ENCODE assay signal across 14 mouse cellular contexts in genomic region chr14:52071599-52072137, GRCm38 (mm10). TPM values are rescaled to one million over a fixed set of nuclear protein-coding genes. Genes with fewer than 3 reads are reported as not detected.
DNase-seq lines count a peak whose midpoint lies in the region; ATAC-seq and TF ChIP-seq lines count a peak whose summit lies in the region.
"Had no signal": no experiment of that assay in that cellular context is flagged by ENCODE, and none has a peak within 500 bp of the region (broad histone marks: within the 10 kb centered on the region; RNA-seq: fewer than 3 reads in every experiment).

No protein-coding gene starts in this region.

- H3K27me3 ChIP-seq in hindbrain, embryonic 12.5 days: no peaks in the 10 kb centered on the region
- no peaks in the 10 kb centered on the region for H3K27me3 ChIP-seq in hindbrain, embryonic 14.5 days (ENCODE audit: control insufficient read depth, insufficient read depth, low read length)
- no peaks in the 10 kb centered on the region for H3K27me3 ChIP-seq in midbrain, embryonic 11.5 days (ENCODE audit: control insufficient read depth, insufficient read depth, low read length)
- H3K27me3 ChIP-seq in midbrain, embryonic 16.5 days (ENCODE audit: control insufficient read depth, insufficient read depth, low read depth, low read length): no peaks in the 10 kb centered on the region
- H3K27me3 ChIP-seq in limb, embryonic 13.5 days: no peaks in the 10 kb centered on the region
- H3K27me3 ChIP-seq in stomach, postnatal 0 days (ENCODE audit: control insufficient read depth, insufficient read depth, low read length): no peaks in the 10 kb centered on the region
- H3K27me3 ChIP-seq: heart, embryonic 13.5 days had no signal

- no peak overlapping the region for H3K27ac ChIP-seq in hindbrain, embryonic 12.5 days
- no peak overlapping the region for H3K27ac ChIP-seq in hindbrain, embryonic 14.5 days
- H3K27ac ChIP-seq in midbrain, embryonic 11.5 days (ENCODE audit: low read depth, low read length): no peak overlapping the region
- H3K27ac ChIP-seq in midbrain, embryonic 16.5 days (ENCODE audit: low read length): no peak overlapping the region
- no peak overlapping the region for H3K27ac ChIP-seq in limb, embryonic 13.5 days
- H3K27ac ChIP-seq in stomach, postnatal 0 days (replicated peaks): no peak overlapping the region
- H3K27ac ChIP-seq: heart, embryonic 13.5 days had no signal

- TF ChIP-seq EP300 in stomach, postnatal 0 days (optimal IDR thresholded peaks at IDR 0.05): no peak

- no peak overlapping the region for H3K4me3 ChIP-seq in hindbrain, embryonic 12.5 days
- H3K4me3 ChIP-seq in hindbrain, embryonic 14.5 days (replicated peaks; ENCODE audit: low read length): no peak overlapping the region
- no peak overlapping the region for H3K4me3 ChIP-seq in midbrain, embryonic 11.5 days (ENCODE audit: low read depth, low read length)
- no peak overlapping the region for H3K4me3 ChIP-seq in midbrain, embryonic 16.5 days (ENCODE audit: low read depth, low read length)
- no peak overlapping the region for H3K4me3 ChIP-seq in limb, embryonic 13.5 days
- no peak overlapping the region for H3K4me3 ChIP-seq in stomach, postnatal 0 days (ENCODE audit: low read depth, low read length)
- H3K4me3 ChIP-seq: heart, embryonic 13.5 days had no signal

- DNase-seq in hindbrain, embryonic 14.5 days (ENCODE audit: low spot score): no peak
- DNase-seq in midbrain, embryonic 11.5 days (ENCODE audit: low spot score, missing footprints): no peak
- DNase-seq in stomach, postnatal 0 days (ENCODE audit: low spot score): no peak
- DNase-seq in MN1 (ENCODE audit: low spot score): no peak
- DNase-seq: adrenal gland, postnatal 25 days; embryo, embryonic 11 days; gastrocnemius, postnatal 14 days; left cerebral cortex, postnatal 4 days; lung, postnatal 4 days had no signal

- no peak for TF ChIP-seq CTCF in stomach, postnatal 0 days (IDR thresholded peaks at IDR 0.05; ENCODE audit: low read depth)

- peaks cover 53% of the 10 kb centered on the region for H3K36me3 ChIP-seq in hindbrain, embryonic 12.5 days
- H3K36me3 ChIP-seq in hindbrain, embryonic 14.5 days (replicated peaks; ENCODE audit: control insufficient read depth, insufficient read depth): peaks cover 64% of the 10 kb centered on the region
- peaks cover 17% of the 10 kb centered on the region for H3K36me3 ChIP-seq in midbrain, embryonic 11.5 days (ENCODE audit: control insufficient read depth, insufficient read depth, low read length)
- peaks cover 23% of the 10 kb centered on the region for H3K36me3 ChIP-seq in midbrain, embryonic 16.5 days (ENCODE audit: control insufficient read depth, insufficient read depth, low read length)
- H3K36me3 ChIP-seq in limb, embryonic 13.5 days: peaks cover 60% of the 10 kb centered on the region
- peaks cover 6% of the 10 kb centered on the region; the same call in 1 of the 2 replicates for H3K36me3 ChIP-seq in stomach, postnatal 0 days (ENCODE audit: control insufficient read depth, insufficient read depth, low read length)

- H3K9ac ChIP-seq in hindbrain, embryonic 12.5 days: no peak overlapping the region
- no peak overlapping the region for H3K9ac ChIP-seq in hindbrain, embryonic 14.5 days
- H3K9ac ChIP-seq in midbrain, embryonic 11.5 days (ENCODE audit: low read length): no peak overlapping the region
- H3K9ac ChIP-seq in midbrain, embryonic 16.5 days (ENCODE audit: low read depth, low read length): no peak overlapping the region
- H3K9ac ChIP-seq in limb, embryonic 13.5 days: no peak overlapping the region
- H3K9ac ChIP-seq in stomach, postnatal 0 days (ENCODE audit: low read length): no peak overlapping the region
- H3K9ac ChIP-seq: heart, embryonic 13.5 days had no signal

- H3K9me3 ChIP-seq in hindbrain, embryonic 12.5 days (replicated peaks): no peaks in the 10 kb centered on the region
- H3K9me3 ChIP-seq in hindbrain, embryonic 14.5 days (ENCODE audit: control insufficient read depth, low read length): no peaks in the 10 kb centered on the region
- no peaks in the 10 kb centered on the region for H3K9me3 ChIP-seq in midbrain, embryonic 11.5 days (ENCODE audit: control insufficient read depth, low read length)
- no peaks in the 10 kb centered on the region for H3K9me3 ChIP-seq in midbrain, embryonic 16.5 days (replicated peaks; ENCODE audit: control insufficient read depth, low read length, poor library complexity, severe bottlenecking)
- no peaks in the 10 kb centered on the region for H3K9me3 ChIP-seq in limb, embryonic 13.5 days
- no peaks in the 10 kb centered on the region for H3K9me3 ChIP-seq in stomach, postnatal 0 days (ENCODE audit: control insufficient read depth, low read length)
- H3K9me3 ChIP-seq: heart, embryonic 13.5 days had no signal

- ATAC-seq in hindbrain, embryonic 12.5 days (ENCODE audit: low FRiP score): 0 out of 2 replicates have a peak, but pooled peaks have one; percentile 23
- ATAC-seq in hindbrain, embryonic 14.5 days (ENCODE audit: low FRiP score): no peak
- peak; percentile 59; the same call in 1 of the 2 replicates for ATAC-seq in midbrain, embryonic 11.5 days (ENCODE audit: low FRiP score)
- no peak for ATAC-seq in midbrain, embryonic 16.5 days
- peak; percentile 35; the same call in 1 of the 2 replicates for ATAC-seq in limb, embryonic 13.5 days (ENCODE audit: low FRiP score, low read depth)
- ATAC-seq in stomach, postnatal 0 days (ENCODE audit: low FRiP score, low TSS enrichment): peak; percentile 45; the same call in 1 of the 2 replicates

- no peak overlapping the region for H3K4me2 ChIP-seq in hindbrain, embryonic 12.5 days (replicated peaks)
- no peak overlapping the region for H3K4me2 ChIP-seq in hindbrain, embryonic 14.5 days (replicated peaks)
- no peak overlapping the region for H3K4me2 ChIP-seq in midbrain, embryonic 11.5 days
- H3K4me2 ChIP-seq in midbrain, embryonic 16.5 days (ENCODE audit: low read length): no peak overlapping the region
- H3K4me2 ChIP-seq in limb, embryonic 13.5 days (replicated peaks): no peak overlapping the region
- no peak overlapping the region for H3K4me2 ChIP-seq in stomach, postnatal 0 days (replicated peaks; ENCODE audit: low read depth)
- H3K4me2 ChIP-seq: heart, embryonic 13.5 days had no signal

- WGBS in hindbrain, embryonic 12.5 days: 93% methylated on average over 15 of the region's 15 CpGs
- WGBS in hindbrain, embryonic 14.5 days: 95% methylated on average over 15 of the region's 15 CpGs
- WGBS in midbrain, embryonic 11.5 days: 95% methylated on average over 15 of the region's 15 CpGs
- 91% methylated on average over 15 of the region's 15 CpGs for WGBS in midbrain, embryonic 16.5 days
- WGBS in limb, embryonic 13.5 days: 95% methylated on average over 15 of the region's 15 CpGs
- WGBS in stomach, postnatal 0 days: 92% methylated on average over 15 of the region's 15 CpGs

- H3K4me1 ChIP-seq in hindbrain, embryonic 12.5 days: no peaks in the 10 kb centered on the region
- no peaks in the 10 kb centered on the region for H3K4me1 ChIP-seq in hindbrain, embryonic 14.5 days (replicated peaks; ENCODE audit: control insufficient read depth, insufficient read depth, low read length)
- no peaks in the 10 kb centered on the region for H3K4me1 ChIP-seq in midbrain, embryonic 11.5 days (ENCODE audit: control insufficient read depth, insufficient read depth, low read length)
- no peaks in the 10 kb centered on the region for H3K4me1 ChIP-seq in midbrain, embryonic 16.5 days (ENCODE audit: control insufficient read depth, insufficient read depth, low read length)
- H3K4me1 ChIP-seq in limb, embryonic 13.5 days: peaks cover 8% of the 10 kb centered on the region; the same call in 1 of the 2 replicates
- H3K4me1 ChIP-seq in stomach, postnatal 0 days (replicated peaks; ENCODE audit: control insufficient read depth, insufficient read depth): no peaks in the 10 kb centered on the region
- H3K4me1 ChIP-seq: heart, embryonic 13.5 days had no signal

RNA-seq across cellular contexts. Expression of gene Olfr221, which starts 29.4 kb away (rescaled TPM):
- not detected in 2 replicates for polyA plus RNA-seq in hindbrain, embryonic 12.5 days (2016; fragmentation: Nextera tagmentation; extraction: Ambion mirVana)
- polyA plus RNA-seq in hindbrain, embryonic 14.5 days (2014; fragmentation: Nextera tagmentation; extraction: Ambion mirVana): not detected in 2 replicates
- not detected in 2 replicates for polyA plus RNA-seq in midbrain, embryonic 11.5 days (2014; fragmentation: Nextera tagmentation; extraction: Ambion mirVana)
- not detected in 2 replicates for polyA plus RNA-seq in midbrain, embryonic 16.5 days (2015; fragmentation: Nextera tagmentation; extraction: Ambion mirVana)
- polyA plus RNA-seq in limb, embryonic 13.5 days (2015; fragmentation: Nextera tagmentation; extraction: Ambion mirVana): not detected in 2 replicates
- polyA plus RNA-seq in stomach, postnatal 0 days (2015; fragmentation: Nextera tagmentation; extraction: Ambion mirVana): not detected in 2 replicates
- polyA plus RNA-seq: heart, embryonic 13.5 days; thymus, postnatal 0 days had no signal

RNA-seq across cellular contexts. Expression of gene Hnrnpc, which starts 32.2 kb away (rescaled TPM):
- 726 and 727 TPM in 2 replicates for polyA plus RNA-seq in hindbrain, embryonic 12.5 days (2016; fragmentation: Nextera tagmentation; extraction: Ambion mirVana)
- polyA plus RNA-seq in hindbrain, embryonic 14.5 days (2014; fragmentation: Nextera tagmentation; extraction: Ambion mirVana): 447 and 451 TPM in 2 replicates
- 1,011 and 1,046 TPM in 2 replicates for polyA plus RNA-seq in midbrain, embryonic 11.5 days (2014; fragmentation: Nextera tagmentation; extraction: Ambion mirVana)
- polyA plus RNA-seq in midbrain, embryonic 16.5 days (2015; fragmentation: Nextera tagmentation; extraction: Ambion mirVana): 449 and 518 TPM in 2 replicates
- polyA plus RNA-seq in limb, embryonic 13.5 days (2015; fragmentation: Nextera tagmentation; extraction: Ambion mirVana): 759 and 771 TPM in 2 replicates
- polyA plus RNA-seq in stomach, postnatal 0 days (2015; fragmentation: Nextera tagmentation; extraction: Ambion mirVana): 162 and 167 TPM in 2 replicates

RNA-seq across cellular contexts. Expression of gene Rpgrip1, which starts 38.8 kb away (rescaled TPM):
- 53.6 and 58.4 TPM in 2 replicates for polyA plus RNA-seq in hindbrain, embryonic 12.5 days (2016; fragmentation: Nextera tagmentation; extraction: Ambion mirVana)
- polyA plus RNA-seq in hindbrain, embryonic 14.5 days (2014; fragmentation: Nextera tagmentation; extraction: Ambion mirVana): 31.1 and 41.6 TPM in 2 replicates
- polyA plus RNA-seq in midbrain, embryonic 11.5 days (2014; fragmentation: Nextera tagmentation; extraction: Ambion mirVana): 92.3 and 105 TPM in 2 replicates
- polyA plus RNA-seq in midbrain, embryonic 16.5 days (2015; fragmentation: Nextera tagmentation; extraction: Ambion mirVana): 45.9 and 46.5 TPM in 2 replicates
- polyA plus RNA-seq in limb, embryonic 13.5 days (2015; fragmentation: Nextera tagmentation; extraction: Ambion mirVana): 90.3 and 90.4 TPM in 2 replicates
- polyA plus RNA-seq in stomach, postnatal 0 days (2015; fragmentation: Nextera tagmentation; extraction: Ambion mirVana): 29.4 and 29.8 TPM in 2 replicates

RNA-seq across cellular contexts. Expression of gene Zfp219, which starts 51.1 kb away (rescaled TPM):
- polyA plus RNA-seq in hindbrain, embryonic 12.5 days (2016; fragmentation: Nextera tagmentation; extraction: Ambion mirVana): 64.4 and 71.7 TPM in 2 replicates
- polyA plus RNA-seq in hindbrain, embryonic 14.5 days (2014; fragmentation: Nextera tagmentation; extraction: Ambion mirVana): 26.4 and 28.7 TPM in 2 replicates
- polyA plus RNA-seq in midbrain, embryonic 11.5 days (2014; fragmentation: Nextera tagmentation; extraction: Ambion mirVana): 91.9 and 110 TPM in 2 replicates
- 30.3 and 33.6 TPM in 2 replicates for polyA plus RNA-seq in midbrain, embryonic 16.5 days (2015; fragmentation: Nextera tagmentation; extraction: Ambion mirVana)
- 30.8 and 32.2 TPM in 2 replicates for polyA plus RNA-seq in limb, embryonic 13.5 days (2015; fragmentation: Nextera tagmentation; extraction: Ambion mirVana)
- 18.1 and 18.5 TPM in 2 replicates for polyA plus RNA-seq in stomach, postnatal 0 days (2015; fragmentation: Nextera tagmentation; extraction: Ambion mirVana)

RNA-seq across cellular contexts. Expression of gene Tmem253, which starts 56.2 kb away (rescaled TPM):
- polyA plus RNA-seq in hindbrain, embryonic 12.5 days (2016; fragmentation: Nextera tagmentation; extraction: Ambion mirVana): 0.59 and 1.6 TPM in 2 replicates
- polyA plus RNA-seq in hindbrain, embryonic 14.5 days (2014; fragmentation: Nextera tagmentation; extraction: Ambion mirVana): 0.29 and 0.37 TPM in 2 replicates
- polyA plus RNA-seq in midbrain, embryonic 11.5 days (2014; fragmentation: Nextera tagmentation; extraction: Ambion mirVana): 1.0 and 1.5 TPM in 2 replicates
- 0.16 and 1.0 TPM in 2 replicates for polyA plus RNA-seq in midbrain, embryonic 16.5 days (2015; fragmentation: Nextera tagmentation; extraction: Ambion mirVana)
- polyA plus RNA-seq in limb, embryonic 13.5 days (2015; fragmentation: Nextera tagmentation; extraction: Ambion mirVana): 0.78 and 1.4 TPM in 2 replicates
- 4.6 and 4.9 TPM in 2 replicates for polyA plus RNA-seq in stomach, postnatal 0 days (2015; fragmentation: Nextera tagmentation; extraction: Ambion mirVana)

Comparison
In these comparisons a context has a peak if more than half of its experiments do, and no peak if none do; other contexts are left out.
1. ATAC-seq: peak in hindbrain, embryonic 12.5 days (single experiment), midbrain, embryonic 11.5 days (single experiment), limb, embryonic 13.5 days (single experiment) and stomach, postnatal 0 days (single experiment); none in hindbrain, embryonic 14.5 days (single experiment) and midbrain, embryonic 16.5 days (single experiment).